Mouse (Mus musculus) erythroblast, embryonic 14.5 days (primary cell): Measurements from ENCODE around the gene Xxylt1.

ENCODE experiments used
- GATA1 ChIP-seq: IDR thresholded peaks from 2 replicates; pipeline ENCODE4 v1.6.1; 2012; ENCODE audit warnings: low read length, inconsistent platforms, mixed read lengths
- TAL1 ChIP-seq: IDR thresholded peaks from 3 replicates; pipeline ENCODE4 v1.6.1; 2012; ENCODE audit warnings: low read length, inconsistent platforms, mixed read lengths

DNA sequence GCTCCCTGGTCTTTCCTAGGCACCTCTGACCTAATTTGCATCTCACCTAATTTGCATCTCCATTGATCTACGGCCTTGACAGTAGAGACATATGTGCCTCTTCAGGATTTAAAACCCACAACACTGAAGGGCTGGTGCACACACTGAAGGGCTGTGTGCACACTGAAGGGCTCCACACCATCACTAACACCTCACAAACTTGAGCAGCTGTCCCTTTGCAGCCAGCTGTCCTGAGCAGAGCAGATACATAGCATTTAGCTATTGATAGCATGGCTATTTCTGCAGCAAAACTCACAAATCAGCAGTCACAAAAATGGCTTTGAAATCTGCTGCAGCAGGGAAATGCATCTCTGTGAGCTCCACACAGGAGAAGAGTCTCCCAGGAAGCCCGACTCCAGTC lies 90.6 kb downstream of the Xxylt1 start:
- no peak for TF ChIP-seq GATA1
- no peak for TF ChIP-seq TAL1
